Mouse (Mus musculus) cerebellum, adult 9-10 months (tissue): ENCODE measurements around the gene Dennd6b.

Source experiments
- DNase-seq: peaks from one replicate; pipeline ENCODE4 v3.0.0; 2022

Gene Dennd6b

DNA sequence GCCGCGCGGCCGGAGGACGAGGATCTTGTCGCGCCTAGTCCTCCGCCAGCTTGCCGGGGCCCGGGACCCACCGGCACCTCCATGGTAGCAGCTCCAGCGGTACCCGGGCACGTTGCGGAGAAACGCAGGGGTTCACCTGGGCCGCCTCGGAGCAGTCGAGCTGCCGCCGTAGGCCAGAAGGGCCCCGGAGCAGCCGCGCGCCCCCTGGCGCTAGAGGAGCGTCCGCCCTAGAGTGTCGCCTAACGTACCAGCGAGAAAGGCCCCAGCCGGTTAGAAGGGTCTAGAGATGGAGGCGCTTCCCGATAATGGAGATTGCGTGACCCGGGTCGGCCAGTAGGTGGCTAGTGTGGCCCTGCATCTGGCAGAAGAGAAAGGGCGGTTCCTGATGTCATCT, at the start of gene Dennd6b:
Gene Dennd6b, minus strand, starts transcription at position 184 of the 394 bp plus-strand sequence.
- peak; percentile 98 for DNase-seq

DNA sequence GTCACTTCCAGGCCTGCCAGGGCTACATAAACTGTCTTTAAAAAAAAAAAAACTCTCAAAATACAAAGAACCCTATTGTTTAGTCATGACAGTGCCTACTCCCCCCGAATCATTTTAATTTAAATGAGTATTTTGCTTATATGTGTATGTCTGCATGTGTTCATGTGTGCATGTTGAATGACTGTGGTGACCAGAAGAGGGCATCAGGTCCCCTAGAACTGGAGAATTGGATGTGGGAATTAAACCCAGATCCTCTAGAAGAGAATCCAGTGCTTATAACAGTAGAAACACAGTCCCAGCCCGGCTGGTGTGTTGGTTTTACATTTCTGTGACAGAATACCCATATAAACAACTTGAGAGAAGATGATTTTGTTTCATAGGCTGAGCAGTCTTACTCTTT, 44.7 kb upstream of the Dennd6b start:
- DNase-seq: no peak

DNA sequence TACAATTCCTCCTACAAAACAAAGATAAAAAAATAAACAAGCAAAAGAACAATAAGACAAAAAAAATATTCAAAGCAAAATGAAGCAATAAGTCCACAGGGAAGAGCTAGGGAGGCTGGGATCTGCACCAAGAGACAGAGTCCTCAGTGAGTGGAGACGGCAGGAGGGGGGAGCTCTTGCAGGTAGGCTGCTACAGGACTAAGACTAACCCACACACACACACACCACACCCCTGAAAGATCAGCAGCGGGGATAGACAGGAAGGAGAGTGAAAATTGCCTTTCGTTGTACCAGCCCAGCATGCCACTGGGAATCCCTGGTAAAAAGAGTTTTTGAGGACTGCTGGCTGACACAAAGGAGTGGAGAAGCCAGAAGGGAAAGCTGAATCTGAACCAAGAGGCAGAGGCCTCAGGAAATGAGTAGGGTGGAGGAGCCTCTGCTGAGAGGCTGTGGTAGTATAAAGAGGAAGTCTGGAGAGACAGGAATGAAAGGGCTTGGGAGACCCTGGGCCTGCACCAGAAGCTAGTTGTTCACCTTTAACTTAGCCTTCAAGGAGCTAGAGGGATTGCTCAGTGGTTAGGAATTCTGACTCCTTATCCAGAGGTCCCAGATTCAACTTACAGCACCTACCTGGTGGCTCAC, 43.6 kb upstream of the Dennd6b start:
- DNase-seq: no peak

DNA sequence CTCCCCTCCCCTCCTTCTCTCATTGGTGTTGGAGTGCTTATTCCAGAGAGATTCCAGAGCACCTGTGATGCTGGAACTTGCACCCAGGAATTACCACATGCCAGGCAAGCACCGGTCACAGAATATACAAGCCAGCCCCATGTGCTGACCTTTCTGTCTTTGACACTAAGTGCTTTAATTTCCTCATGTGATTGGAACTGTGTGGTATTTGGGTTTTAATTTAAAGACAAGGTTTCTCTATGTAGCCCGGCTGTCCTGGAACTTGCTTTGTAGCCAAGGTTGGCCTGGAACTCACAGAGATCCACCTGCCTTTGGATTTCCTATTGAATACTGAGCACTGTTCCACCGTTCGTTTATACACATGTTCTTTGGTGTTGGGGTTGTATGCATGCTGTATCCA, 37.8 kb upstream of the Dennd6b start:
- peak; percentile 56 for DNase-seq

DNA sequence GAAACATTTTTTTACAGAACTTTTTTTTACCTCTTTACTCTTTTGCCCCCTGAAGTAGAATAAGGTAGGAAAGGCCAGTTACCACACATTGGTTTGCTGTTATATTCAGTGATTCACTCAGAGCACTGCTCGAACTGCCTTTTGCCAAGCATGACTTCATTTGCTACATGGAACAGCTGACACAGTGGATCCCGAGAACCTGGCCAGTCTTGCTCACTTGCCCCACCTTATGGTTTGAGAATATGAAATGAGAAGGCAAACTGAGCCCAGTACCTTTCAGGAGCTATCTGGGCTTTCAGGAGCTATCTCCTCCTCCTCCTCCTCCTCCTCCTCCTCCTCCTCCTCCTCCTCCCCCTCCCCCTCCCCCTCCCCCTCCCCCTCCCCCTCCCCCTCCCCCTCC, 37.3 kb upstream of the Dennd6b start:
- peak; percentile 90 for DNase-seq

DNA sequence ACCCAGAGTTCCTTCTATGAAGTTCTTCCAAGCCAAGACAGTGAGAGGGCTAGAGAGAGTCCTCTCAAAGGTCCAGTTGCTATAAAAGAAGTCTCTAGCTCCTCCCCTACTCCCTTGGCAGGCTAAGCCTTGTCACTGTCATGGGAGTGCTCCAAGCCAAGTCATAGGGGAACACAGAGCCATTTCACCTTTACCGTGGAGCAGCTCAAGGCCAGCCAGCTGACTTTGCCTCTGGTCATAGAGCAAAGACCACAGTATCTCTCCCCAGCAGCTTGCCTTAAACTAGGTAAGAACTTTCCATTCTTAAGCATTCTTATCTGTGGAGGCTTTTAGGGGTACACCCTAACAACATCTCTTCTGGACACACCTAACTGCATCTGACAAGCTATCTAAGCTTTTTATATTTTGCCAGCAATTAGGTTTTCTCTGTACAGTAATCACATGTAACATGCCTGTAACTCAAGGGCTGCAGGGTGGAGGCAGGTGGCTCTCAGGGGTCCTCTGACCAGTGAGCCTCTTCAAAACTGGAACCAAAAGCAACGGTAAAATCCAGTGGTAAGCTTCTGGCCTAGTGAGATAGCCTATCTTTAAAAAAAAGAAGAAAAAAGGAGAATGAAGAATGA, 19.4 kb upstream of the Dennd6b start:
- DNase-seq: peak; percentile 77

DNA sequence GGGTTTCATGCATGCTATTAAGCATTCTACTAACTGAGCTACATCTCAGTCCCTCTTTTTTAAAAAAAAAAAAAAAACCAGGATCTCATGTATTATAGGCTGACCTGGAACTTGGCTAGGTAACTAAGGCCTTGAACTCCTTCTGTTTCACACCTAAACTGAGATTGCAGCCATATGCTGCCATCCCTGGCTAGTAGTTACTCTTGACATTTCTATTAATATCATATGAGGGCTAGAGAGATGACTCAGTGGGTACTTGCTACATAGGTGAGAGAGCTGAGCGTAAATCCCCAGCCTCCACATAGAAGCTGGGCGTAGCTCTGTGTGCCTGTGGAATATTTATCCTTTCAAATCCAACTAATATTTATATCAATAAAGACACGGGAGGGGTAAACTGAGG, 18.7 kb upstream of the Dennd6b start:
- DNase-seq: peak; percentile 74

DNA sequence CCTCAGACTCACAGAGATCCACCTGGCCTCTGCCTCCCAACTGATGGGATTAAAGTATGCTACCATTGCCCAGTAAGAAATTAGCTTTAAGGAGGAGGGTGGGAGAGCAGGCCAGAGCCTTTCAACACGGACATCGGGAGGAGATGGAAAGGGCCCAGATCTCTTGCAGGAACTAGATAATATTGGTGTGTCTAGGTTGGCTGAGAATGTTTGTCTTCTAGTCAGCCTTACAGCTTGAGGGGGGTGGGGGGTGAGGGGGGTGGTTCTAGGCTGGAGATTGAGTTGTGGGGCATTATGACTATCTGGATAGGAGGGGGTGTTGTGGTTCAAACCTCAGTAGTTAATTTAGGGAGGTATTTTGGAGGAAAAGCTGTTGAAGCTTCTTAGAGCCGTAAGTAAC, 17.2 kb upstream of the Dennd6b start:
- DNase-seq: no peak

DNA sequence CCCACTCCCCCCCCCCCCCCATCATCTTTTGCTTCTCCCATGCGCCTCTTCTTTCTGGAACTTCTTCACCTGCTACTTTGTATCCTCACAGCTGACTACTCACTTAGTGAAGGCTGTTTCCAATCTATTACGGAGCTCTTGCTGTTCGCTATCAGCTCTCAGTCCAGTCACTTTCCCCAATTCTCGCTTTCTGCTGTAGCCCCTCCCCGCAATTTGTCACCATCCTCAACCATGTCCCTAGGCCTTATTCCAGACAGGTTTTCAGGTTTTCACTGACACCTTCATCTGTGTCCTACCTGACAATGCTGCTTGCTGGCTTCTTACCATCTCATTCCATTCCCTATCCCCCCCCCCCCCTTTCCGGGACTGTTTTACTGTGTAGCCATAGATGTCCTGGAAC, 16.2 kb upstream of the Dennd6b start:
- peak; percentile 58 for DNase-seq

DNA sequence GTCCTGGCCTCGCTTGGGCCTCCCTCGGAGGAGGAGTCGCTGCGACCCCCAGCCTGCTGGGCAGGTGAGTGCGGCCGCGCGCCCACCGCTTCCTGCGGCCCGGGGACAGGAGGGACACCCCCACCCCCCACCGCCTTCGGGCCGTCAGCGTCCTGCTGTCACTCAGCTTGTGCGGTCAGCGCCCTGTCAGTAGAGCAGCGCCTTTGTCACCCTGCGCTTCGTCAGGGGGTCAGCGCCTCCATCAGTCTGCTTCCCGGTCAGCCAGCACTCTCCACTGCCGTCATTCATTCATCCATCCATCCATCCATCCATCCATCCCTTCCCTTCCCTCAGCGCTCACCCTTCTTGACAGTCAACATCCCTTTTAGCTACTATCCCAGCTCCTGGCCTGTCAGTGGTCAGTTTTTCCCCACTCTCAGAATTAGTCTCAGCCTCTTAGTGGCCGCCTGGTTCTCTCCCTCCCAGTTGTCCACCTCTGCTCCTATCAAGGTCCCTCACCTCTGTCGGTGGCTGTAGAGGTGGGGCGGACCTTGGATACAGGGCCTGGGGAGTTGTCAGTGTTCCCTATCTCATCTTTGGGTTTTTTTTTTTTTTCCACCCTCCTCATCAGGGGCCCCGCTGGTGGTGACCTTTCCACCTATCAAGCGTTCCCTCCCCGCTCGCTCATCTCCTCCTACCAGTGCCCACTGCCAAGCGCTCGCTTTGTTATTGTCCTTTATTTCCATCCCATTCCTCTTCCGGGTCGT, 15.6 kb upstream of the Dennd6b start:
- peak; percentile 71 for DNase-seq

DNA sequence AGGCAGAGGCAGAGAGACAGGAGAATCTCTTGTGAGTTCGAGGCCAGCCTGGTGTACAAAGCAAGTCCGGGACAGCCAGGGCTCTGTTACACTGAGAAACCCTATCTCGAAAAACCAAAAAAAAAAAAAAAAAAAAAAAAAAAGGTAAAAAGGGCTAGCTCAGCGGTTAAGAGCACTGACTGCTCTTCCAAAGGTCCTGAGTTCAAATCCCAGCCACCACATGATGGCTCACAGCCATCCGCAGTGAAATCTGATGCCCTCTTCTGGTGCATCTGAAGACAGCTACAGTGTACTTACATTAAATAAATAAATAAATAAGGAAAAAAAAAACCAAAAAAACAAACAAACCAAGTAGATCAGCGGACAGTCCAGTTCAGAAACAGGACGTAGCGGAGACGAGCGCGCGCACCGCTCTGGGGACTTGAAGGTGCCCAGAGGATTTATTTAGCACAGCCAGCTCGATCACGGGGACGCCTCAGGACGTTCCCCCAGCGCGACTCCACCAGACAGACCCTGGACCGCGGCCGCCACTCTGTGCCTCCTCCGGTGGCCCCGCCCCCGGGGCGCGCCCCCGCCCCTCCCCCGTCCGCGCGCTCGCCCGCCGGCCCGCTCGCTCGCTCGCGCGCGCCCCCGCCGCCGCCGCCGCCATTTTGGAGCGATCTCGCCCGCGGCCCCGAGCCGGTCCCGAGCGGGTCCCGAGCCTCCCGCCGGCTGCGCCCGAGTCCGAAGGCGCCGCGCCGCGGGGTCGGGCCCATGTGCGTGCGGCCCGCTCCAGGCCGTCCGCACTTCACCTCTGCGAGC, 14.8 kb upstream of the Dennd6b start, which contains the start of gene Ppp6r2:
Gene Ppp6r2, plus strand, starts transcription at position 639 of the 801 bp plus-strand sequence.
- DNase-seq: peak; percentile 86

DNA sequence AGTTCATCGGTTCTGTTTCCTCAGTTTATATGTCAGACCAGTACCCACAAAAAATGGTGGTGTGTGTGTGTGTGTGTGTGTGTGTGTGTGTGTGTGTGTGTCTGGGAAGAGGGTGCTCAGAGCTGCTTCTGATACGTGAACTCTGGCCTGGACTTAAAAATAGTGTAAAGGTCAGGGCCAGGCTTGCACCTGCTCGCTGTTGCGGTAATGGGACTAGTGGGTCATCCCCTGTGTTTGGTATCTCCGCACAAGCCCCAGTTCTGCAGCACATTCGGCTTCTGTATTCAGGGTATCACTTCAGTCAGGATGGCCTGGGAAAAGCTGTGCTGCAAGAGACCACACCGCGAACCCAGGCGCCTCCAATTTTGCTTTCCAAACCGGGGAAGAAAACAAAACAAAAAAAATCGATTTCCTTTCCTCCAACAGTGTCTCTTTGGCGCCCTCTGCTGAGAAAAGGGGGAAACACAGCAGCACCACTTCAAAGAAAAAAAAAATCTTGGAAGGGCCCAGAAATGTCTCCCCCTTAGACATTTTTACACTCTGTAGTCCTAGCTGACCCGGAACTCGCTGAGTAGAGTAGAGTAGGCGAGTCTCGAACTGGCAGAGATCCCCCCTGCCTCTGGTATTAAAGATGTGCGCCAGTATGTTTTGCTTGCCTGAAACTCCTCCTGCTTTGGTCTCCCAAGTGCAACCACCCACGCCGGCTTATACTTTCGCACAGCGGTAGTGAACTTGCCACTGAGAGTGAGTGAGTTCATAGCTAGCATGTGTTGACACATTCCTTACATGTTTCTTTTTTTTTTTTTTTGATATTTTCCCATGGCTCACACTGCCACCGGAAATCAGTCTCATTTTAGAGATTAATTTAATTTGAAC, 13.8 kb upstream of the Dennd6b start:
- DNase-seq: peak; percentile 94

DNA sequence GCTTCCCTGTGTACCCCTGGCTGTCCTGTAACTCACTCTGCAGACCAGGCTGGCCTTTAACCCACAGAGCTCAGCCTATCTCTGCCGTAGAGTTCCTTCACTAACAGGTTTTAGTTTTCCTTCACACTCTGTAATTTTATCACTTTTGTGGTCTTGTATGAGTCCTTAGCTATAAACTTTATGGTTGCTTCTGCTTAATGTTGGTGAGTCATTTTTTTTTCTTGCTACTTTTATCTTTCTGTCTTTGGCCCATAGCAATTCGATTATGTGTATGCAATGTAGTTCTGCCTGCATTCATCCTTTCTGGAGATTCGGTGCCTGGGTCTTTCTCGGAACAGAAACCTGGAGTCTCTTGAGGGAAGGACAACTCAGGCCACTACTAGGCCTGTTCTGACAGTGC, 11.2 kb upstream of the Dennd6b start:
- no peak for DNase-seq

DNA sequence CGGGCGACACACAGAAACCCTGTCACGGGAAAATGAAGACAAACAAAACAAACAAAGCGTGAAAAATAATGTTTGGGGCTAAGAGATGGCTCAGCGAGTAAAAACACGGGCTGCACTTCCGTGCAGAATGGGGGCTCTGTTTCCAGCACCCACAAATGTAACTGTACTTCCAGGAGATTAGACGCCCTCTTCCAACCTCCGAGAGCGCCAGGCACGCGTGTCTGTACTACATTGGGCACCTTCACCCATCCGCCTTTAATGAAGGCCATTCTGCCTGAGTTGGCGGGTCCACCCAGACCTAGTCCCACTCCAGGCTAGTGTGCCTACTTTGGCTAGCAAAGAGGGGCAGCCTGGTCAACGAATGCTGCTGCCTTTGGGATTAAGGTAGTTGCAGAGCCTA, 760 bp upstream of the Dennd6b start:
- DNase-seq: peak; percentile 54

DNA sequence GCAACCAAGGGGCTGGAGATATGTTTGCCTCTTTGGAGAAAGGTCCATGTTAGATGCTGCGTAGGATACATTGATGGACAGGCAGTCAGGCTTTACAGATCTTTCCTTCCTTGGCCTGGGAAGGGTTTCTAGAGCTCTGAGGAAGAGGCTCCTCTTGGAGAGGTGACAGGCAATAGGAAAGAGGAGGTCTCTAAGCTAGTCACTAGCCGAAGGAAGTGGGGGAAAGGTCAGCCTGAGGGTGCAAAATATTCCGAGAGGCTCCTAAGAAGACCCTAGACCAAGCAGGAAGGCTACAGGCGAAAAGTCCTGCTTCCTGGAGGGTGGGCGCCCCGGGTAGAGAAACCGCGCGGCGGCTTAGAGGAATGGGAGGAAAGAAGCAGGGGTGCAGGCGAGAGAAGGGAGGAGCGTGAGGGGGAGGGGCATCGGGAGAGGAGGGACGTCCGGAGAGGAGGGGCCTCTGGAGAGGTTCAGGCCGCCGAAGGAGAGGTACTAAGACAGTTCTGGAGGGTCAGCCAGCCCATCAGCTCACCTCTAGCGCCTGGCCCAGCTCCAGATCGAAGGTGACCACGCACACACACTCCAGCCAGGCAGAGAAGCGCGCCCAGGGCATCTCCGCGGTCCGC, 495 bp downstream of the Dennd6b start:
- peak; percentile 89 for DNase-seq

DNA sequence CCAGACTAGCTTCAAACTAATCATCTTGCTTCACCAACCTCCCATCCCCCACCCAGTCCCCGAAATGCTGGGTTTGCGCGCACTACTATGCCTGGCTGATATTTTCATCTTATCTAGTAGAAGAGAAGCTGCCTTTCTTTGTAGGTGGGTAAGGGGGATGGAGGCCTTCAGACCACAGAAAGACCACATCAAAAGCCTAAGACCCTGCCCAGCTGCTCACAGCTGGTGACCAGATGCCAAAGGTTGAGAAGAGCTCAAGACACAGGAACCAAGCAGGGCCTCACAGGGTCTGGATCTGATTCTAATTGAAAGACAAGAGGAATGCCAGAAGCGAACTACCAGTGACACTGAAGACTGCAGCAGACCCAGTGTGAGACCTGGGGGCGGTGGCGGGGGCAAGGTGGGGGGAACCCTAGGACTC, 1.0 kb downstream of the Dennd6b start:
- DNase-seq: peak; percentile 60

DNA sequence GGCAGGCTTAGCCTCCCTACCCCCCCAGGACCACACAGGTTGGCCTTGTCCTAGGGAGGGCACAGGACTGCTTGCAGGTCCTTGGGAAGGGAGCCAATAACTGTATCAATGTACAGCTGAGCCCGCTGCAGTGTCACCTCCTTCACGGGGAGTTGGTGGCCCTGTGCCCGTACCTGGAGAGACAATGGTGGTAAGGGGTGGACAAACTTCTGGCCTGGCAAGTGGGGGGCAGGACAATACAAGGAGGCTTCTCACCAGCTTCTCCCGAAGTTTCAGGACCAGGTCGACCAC, 11.4 kb downstream of the Dennd6b start:
- peak; percentile 61 for DNase-seq

DNA sequence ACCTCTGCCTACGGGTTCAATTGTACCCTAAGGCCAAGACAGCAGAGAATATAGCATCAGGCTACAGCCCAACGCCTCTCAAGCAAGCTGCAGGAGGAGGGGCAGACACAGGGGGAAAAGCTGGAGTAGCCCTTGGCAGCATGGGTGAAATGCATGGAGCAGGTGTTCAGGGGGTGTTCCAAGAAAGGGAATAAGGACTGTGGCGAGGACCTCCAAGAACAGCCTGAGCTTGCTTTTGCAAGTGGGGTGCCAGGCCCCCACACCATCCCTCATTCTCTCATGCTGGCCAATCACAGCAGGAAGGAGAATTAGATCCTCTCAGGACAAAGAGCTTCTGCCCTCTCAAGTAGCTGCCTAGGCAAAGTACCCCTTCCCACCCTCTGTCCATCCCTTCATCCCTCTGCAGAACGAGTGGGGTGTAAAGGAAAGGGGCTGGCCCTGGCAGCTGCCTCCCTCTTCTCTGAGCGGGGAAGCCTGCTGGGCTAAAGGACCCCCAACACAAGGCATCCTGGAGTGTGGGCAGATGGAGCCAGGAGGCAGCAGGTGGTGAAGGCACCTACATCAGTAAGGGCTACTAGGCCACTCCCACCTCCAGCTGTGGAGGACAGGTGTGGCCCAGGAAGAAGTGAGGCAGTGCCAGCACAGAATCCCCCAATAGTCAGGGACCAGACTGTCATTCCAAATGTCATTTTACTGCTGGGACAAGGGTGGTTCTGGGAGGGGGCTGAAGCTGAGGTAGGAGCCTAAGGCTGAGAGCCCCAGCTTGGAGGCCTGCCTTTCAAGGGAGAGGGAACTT, 12.0 kb downstream of the Dennd6b start:
- no peak for DNase-seq

DNA sequence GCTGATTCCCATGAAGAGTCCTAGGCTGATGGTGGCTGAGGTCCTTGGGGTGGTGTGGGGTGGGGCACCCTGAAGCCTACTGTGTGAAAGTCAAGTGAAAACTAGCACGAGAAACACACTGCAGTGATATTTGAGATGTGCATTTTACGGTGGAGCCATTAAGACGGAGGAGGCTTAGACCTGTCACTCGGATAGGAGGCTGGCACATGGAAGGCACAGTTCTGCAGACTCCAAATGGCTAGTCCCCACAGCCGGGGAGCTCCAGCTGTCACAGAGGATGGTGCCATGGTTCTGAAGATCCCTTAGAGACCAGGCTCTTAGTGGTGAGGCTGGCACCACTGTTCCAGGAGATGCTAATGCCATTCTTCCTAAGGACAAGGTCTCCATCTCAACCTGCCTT, 13.5 kb downstream of the Dennd6b start:
- DNase-seq: peak; percentile 55

DNA sequence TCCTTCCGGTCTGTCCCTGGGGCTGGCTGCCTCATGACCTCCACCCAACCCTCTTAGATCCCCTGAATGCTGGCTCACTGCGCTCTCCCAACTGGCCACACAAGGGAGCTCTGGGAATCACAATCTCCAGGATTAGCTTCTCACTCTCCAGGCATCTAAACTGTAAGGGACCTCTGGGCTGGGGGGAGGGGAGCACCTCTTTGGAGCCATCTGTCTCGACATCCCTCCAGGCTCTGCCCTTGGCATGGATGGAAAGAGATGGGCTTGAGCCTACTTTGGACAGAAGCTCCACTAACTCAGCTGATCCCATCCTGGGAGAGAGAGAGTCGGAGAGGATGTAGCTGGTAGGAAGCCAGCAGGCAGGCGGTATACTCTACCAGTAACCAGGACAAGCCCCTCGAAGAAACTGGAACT, 14.0 kb downstream of the Dennd6b start:
- peak; percentile 84 for DNase-seq
